Mouse (Mus musculus) lung, postnatal 0 days (tissue): ENCODE data around the gene Vars2. TPM values are rescaled to one million over a fixed set of nuclear protein-coding genes. Genes with fewer than 3 reads are reported as not detected.

Source experiments
- ATAC-seq: fragments of 200-750 bp; cut with Nextera tagmentation; 2 replicates; pipeline ENCODE4 v1.8.0; 2017; ENCODE audit warnings: moderate library complexity
- DNase-seq: peaks from one replicate; pipeline ENCODE4 v3.0.0-alpha.2; 2016; ENCODE audit warnings: low spot score
- H3K27ac ChIP-seq: fragments of 300-500 bp; sonication (generic); 2 replicates; pipeline ENCODE4 v1.5.1; 2014; ENCODE audit warnings: antibody characterized with exemption, mild to moderate bottlenecking, low read length, mixed read lengths
- H3K27me3 ChIP-seq: fragments of 300-500 bp; sonication (generic); replicated peaks from 2 replicates; pipeline ENCODE4 v1.6.1; 2014; ENCODE audit warnings: low read length, mixed read lengths; ENCODE audit not compliant: insufficient read depth
- H3K36me3 ChIP-seq: fragments of 300-500 bp; sonication (generic); 2 replicates; pipeline ENCODE4 v1.6.1; 2014; ENCODE audit warnings: low read length, mixed read lengths; ENCODE audit not compliant: insufficient read depth
- H3K4me1 ChIP-seq: fragments of 300-500 bp; sonication (generic); 2 replicates; pipeline ENCODE4 v1.6.1; 2014; ENCODE audit warnings: antibody characterized with exemption, low read depth, low read length, mixed read lengths; ENCODE audit not compliant: insufficient read depth
- H3K4me2 ChIP-seq: fragments of 300-500 bp; sonication (generic); replicated peaks from 2 replicates; pipeline ENCODE4 v1.6.1; 2014; ENCODE audit warnings: low read depth, mild to moderate bottlenecking, low read length, moderate library complexity, mixed read lengths
- H3K4me3 ChIP-seq: fragments of 300-500 bp; sonication (generic); 2 replicates; pipeline ENCODE4 v1.5.1; 2014; ENCODE audit warnings: low read depth, low read length
- H3K9ac ChIP-seq: fragments of 300-500 bp; sonication (generic); replicated peaks from 2 replicates; pipeline ENCODE4 v1.6.1; 2014; ENCODE audit warnings: low read depth, mild to moderate bottlenecking
- H3K9me3 ChIP-seq: fragments of 300-500 bp; sonication (generic); 2 replicates; pipeline ENCODE4 v1.6.1; 2016; ENCODE audit warnings: low read length, mixed read lengths
- CTCF ChIP-seq: IDR thresholded peaks from 2 replicates; pipeline ENCODE4 v1.5.1; 2016; ENCODE audit warnings: antibody characterized with exemption, mild to moderate bottlenecking
- EP300 ChIP-seq: IDR thresholded peaks from 2 replicates; pipeline ENCODE4 v1.6.1; 2016; ENCODE audit warnings: antibody characterized with exemption, mild to moderate bottlenecking, control low read depth
- WGBS: fragments of 180-500 bp; shearing (Covaris S2); extraction: QIAGEN DNeasy Blood & Tissue Kit; methylation state at CpG from one replicate; pipeline ENCODE4 v1.1.7; 2014; 5-methylcytosine and 5-hydroxymethylcytosine counted together
- polyA plus RNA-seq: library from polyadenylated mRNA; unstranded; fragments of >200 nt; fragmentation: Nextera tagmentation; extraction: Ambion mirVana; gene quantifications from 2 replicates; pipeline ENCODE4 v1.2.1, GENCODE M21; 2015

Vars2 gene
- polyA plus RNA-seq, 1 experiment from 2014 or later = 15.2 TPM

GRCm38 (mm10) chr17:35697429-35697758 is 30.0 kb upstream of the Vars2 start:
- Histone ChIP-seq H3K9ac (0 out of 2 replicates have a peak overlapping the region, but pooled peaks have one; percentile 23), H3K4me1 (peaks cover 11% of the 10 kb centered on the region; the same call in 1 of the 2 replicates), H3K27ac (peak overlapping the region; percentile 75), H3K9me3 (no peaks in the 10 kb centered on the region), H3K4me3 (0 out of 2 replicates have a peak overlapping the region, but pooled peaks have one; percentile 4), H3K4me2 (peak overlapping the region; percentile 56), H3K27me3 (no peaks in the 10 kb centered on the region), H3K36me3 (peaks cover 8% of the 10 kb centered on the region; the same call in 1 of the 2 replicates)
- 13% methylated on average over 1 of the region's 1 CpGs for WGBS
- ATAC-seq (no peak), DNase-seq (no peak)
- TF ChIP-seq EP300 = no peak
- TF ChIP-seq CTCF = no peak

- Histone ChIP-seq H3K9ac (no peak overlapping the region), H3K27me3 (no peaks in the 10 kb centered on the region), H3K4me1 (peaks cover 6% of the 10 kb centered on the region; the same call in 1 of the 2 replicates), H3K4me3 (no peak overlapping the region), H3K9me3 (no peaks in the 10 kb centered on the region), H3K27ac (peak overlapping the region; percentile 75; the same call in 1 of the 2 replicates), H3K4me2 (peak overlapping the region; percentile 56; the same call in 1 of the 2 replicates), H3K36me3 (peaks cover 8% of the 10 kb centered on the region; the same call in 1 of the 2 replicates)
- peak; percentile 42; the same call in 1 of the 2 replicates for TF ChIP-seq EP300
- no peak for TF ChIP-seq CTCF
- DNase-seq (peak; percentile 39), ATAC-seq (no peak)
- 14% methylated on average over 6 of the region's 6 CpGs for WGBS
Measured at GRCm38 (mm10) chr17:35696691-35697090, 29.3 kb upstream of the Vars2 start.

GRCm38 (mm10) chr17:35695289-35695688 is 27.9 kb upstream of the Vars2 start:
- H3K4me2 ChIP-seq = no peak overlapping the region
- peaks cover 9% of the 10 kb centered on the region; the same call in 1 of the 2 replicates for H3K36me3 ChIP-seq
- TF ChIP-seq EP300 (no peak), CTCF (peak; percentile 65)
- H3K27ac ChIP-seq = no peak overlapping the region
- H3K9me3 ChIP-seq = no peaks in the 10 kb centered on the region
- no peaks in the 10 kb centered on the region for H3K27me3 ChIP-seq
- peaks cover 6% of the 10 kb centered on the region; the same call in 1 of the 2 replicates for H3K4me1 ChIP-seq
- H3K4me3 ChIP-seq = no peak overlapping the region
- DNase-seq (peak; percentile 58), ATAC-seq (no peak)
- no peak overlapping the region for H3K9ac ChIP-seq
- WGBS = 98% methylated on average over 2 of the region's 2 CpGs

GRCm38 (mm10) chr17:35693906-35694305 is 26.5 kb upstream of the Vars2 start:
- DNase-seq (no peak), ATAC-seq (no peak)
- Histone ChIP-seq H3K27me3 (no peaks in the 10 kb centered on the region), H3K27ac (no peak overlapping the region), H3K9me3 (no peaks in the 10 kb centered on the region), H3K4me1 (peaks cover 6% of the 10 kb centered on the region; the same call in 1 of the 2 replicates), H3K4me2 (no peak overlapping the region), H3K36me3 (peaks cover 16% of the 10 kb centered on the region; the same call in 1 of the 2 replicates), H3K9ac (no peak overlapping the region), H3K4me3 (no peak overlapping the region)
- TF ChIP-seq EP300 (no peak), CTCF (no peak)
- 85% methylated on average over 5 of the region's 5 CpGs for WGBS

- no peaks in the 10 kb centered on the region for H3K9me3 ChIP-seq
- 76% methylated on average over 4 of the region's 4 CpGs for WGBS
- no peak overlapping the region for H3K9ac ChIP-seq
- H3K27ac ChIP-seq = no peak overlapping the region
- H3K4me3 ChIP-seq = no peak overlapping the region
- peaks cover under 1% of the 10 kb centered on the region; the same call in 1 of the 2 replicates for H3K4me1 ChIP-seq
- ATAC-seq (no peak), DNase-seq (no peak)
- H3K4me2 ChIP-seq = no peak overlapping the region
- TF ChIP-seq EP300 (no peak), CTCF (no peak)
- no peaks in the 10 kb centered on the region for H3K27me3 ChIP-seq
- peaks cover 22% of the 10 kb centered on the region; the same call in 1 of the 2 replicates for H3K36me3 ChIP-seq
Measured at GRCm38 (mm10) chr17:35692368-35692767, 25.0 kb upstream of the Vars2 start.

GRCm38 (mm10) chr17:35691811-35692210 is 24.4 kb upstream of the Vars2 start:
- no peaks in the 10 kb centered on the region for H3K9me3 ChIP-seq
- H3K9ac ChIP-seq = no peak overlapping the region
- DNase-seq (no peak), ATAC-seq (no peak)
- no peaks in the 10 kb centered on the region for H3K27me3 ChIP-seq
- no peak for TF ChIP-seq EP300
- no peak for TF ChIP-seq CTCF
- WGBS = 74% methylated on average over 4 of the region's 4 CpGs
- H3K4me3 ChIP-seq = no peak overlapping the region
- H3K4me2 ChIP-seq = no peak overlapping the region
- H3K36me3 ChIP-seq = peaks cover 22% of the 10 kb centered on the region; the same call in 1 of the 2 replicates
- no peaks in the 10 kb centered on the region for H3K4me1 ChIP-seq
- H3K27ac ChIP-seq = no peak overlapping the region
